Mouse (Mus musculus): ENCODE measurements around the gene Anapc7. TPM values are rescaled to one million over a fixed set of nuclear protein-coding genes. Genes with fewer than 3 reads are reported as not detected.

Gene Anapc7
- polyA plus RNA-seq, 1 experiment from 2014 or later = 34.7 TPM

DNA sequence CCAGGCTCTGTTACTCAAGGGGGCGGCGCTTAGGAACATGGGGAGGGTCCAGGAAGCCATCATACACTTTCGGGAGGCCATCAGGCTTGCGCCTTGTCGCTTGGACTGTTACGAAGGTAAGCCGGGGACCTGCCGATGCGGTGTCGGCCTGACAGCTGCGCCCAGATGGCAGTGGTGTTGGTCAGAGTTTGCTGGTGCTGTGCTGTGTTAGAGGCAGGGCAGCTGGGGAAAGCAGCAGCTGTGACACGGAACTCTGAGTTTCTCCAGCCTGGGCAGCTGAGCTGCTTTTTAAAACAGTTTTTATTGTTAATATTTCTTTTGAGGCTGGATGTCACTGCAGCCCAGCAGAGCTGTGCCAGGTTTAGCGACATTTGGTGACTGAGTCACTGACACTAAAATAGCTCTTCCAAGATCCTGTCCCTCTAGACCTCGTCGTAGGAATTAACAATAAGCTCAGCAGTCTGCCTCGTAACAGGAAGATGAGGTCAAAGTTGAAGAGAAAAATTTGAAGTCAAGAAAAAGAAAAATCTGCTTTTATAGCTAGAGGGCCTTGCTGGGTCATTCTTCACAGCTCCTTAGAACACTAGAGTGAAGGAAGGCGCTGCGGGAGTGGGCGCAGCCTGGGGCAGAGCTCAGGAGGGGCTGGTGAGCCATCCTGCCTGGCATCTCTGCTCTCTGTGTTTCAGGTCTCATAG lies 18.1 kb downstream of the Anapc7 start:
- WGBS = 92% methylated on average over 19 of the region's 19 CpGs
- no peak for ATAC-seq (ENCODE audit: insufficient read depth, low FRiP score, low TSS enrichment)

DNA sequence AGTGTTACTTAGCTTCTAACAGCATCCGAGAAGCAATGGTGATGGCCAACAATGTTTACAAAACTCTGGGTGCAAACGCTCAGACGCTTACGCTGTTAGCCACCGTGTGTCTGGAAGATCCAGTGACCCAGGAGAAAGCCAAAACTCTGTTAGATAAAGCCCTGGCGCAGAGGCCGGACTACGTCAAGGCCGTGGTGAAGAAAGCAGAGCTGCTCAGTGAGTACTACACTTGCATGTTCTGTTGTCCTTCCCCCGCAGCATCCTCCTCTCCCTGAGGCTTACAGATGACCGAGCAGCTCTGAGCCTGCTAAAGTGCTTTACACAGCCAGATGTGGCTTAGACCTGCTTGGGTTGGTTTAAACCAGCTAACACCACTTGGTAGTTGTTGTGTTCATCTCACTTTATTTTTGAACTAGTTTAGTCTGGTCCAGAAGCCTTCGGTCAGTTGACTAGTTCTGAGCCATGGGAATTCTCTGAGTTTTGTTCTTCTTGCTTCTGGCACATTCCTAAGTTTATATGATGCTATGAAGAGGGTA lies 18.7 kb downstream of the Anapc7 start:
- no peaks in the 10 kb centered on the region for H3K4me1 ChIP-seq (ENCODE audit: control insufficient read depth, insufficient read depth, low read length)
- no peaks in the 10 kb centered on the region for H3K9me3 ChIP-seq (ENCODE audit: control insufficient read depth, low read length)
- H3K27ac ChIP-seq (ENCODE audit: low read depth, low read length) = no peak overlapping the region
- ATAC-seq (ENCODE audit: insufficient read depth, low FRiP score, low TSS enrichment) (no peak), DNase-seq (ENCODE audit: low spot score) (no peak)
- H3K9ac ChIP-seq (ENCODE audit: low read length) = no peak overlapping the region
- no peaks in the 10 kb centered on the region for H3K27me3 ChIP-seq (ENCODE audit: control insufficient read depth, insufficient read depth, low read length)
- H3K4me2 ChIP-seq (ENCODE audit: low read depth) = no peak overlapping the region
- WGBS = 95% methylated on average over 12 of the region's 12 CpGs
- no peak overlapping the region for H3K4me3 ChIP-seq (ENCODE audit: low read depth, low read length)
- peaks cover 51% of the 10 kb centered on the region for H3K36me3 ChIP-seq (ENCODE audit: control insufficient read depth, insufficient read depth, low read length)

More for the DNA sequence above, 18.1 kb downstream of the Anapc7 start:
- Histone ChIP-seq H3K4me3 (ENCODE audit: low read depth, low read length) (no peak overlapping the region), H3K4me1 (ENCODE audit: control insufficient read depth, insufficient read depth, low read length) (no peaks in the 10 kb centered on the region), H3K36me3 (ENCODE audit: control insufficient read depth, insufficient read depth, low read length) (peaks cover 49% of the 10 kb centered on the region), H3K4me2 (ENCODE audit: low read depth) (no peak overlapping the region), H3K9me3 (ENCODE audit: control insufficient read depth, low read length) (no peaks in the 10 kb centered on the region), H3K27me3 (ENCODE audit: control insufficient read depth, insufficient read depth, low read length) (no peaks in the 10 kb centered on the region), H3K27ac (ENCODE audit: low read depth, low read length) (no peak overlapping the region), H3K9ac (ENCODE audit: low read length) (no peak overlapping the region)
- DNase-seq (ENCODE audit: low spot score) = no peak

DNA sequence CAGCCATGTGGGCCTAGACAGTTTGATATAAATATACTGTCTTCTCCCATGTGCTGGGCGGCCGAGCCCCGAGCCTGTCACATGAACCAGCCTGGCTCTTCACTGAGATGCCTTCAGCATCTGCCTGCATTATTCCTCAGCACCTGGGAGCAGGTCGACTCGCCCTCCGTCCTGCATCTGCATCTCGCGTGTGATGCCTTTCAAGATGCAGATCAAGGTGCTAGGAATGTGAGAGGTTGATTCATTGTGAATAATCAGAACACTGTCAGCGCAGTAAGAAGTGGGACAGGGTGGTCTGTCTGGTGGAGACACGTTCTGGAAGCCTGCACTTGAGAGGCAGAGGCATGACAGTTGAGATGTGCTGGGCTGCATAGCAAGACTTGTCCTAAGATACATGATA lies 23.0 kb downstream of the Anapc7 start:
- peaks cover 35% of the 10 kb centered on the region for H3K36me3 ChIP-seq (ENCODE audit: control insufficient read depth, insufficient read depth, low read length)
- WGBS = 92% methylated on average over 10 of the region's 10 CpGs

DNA sequence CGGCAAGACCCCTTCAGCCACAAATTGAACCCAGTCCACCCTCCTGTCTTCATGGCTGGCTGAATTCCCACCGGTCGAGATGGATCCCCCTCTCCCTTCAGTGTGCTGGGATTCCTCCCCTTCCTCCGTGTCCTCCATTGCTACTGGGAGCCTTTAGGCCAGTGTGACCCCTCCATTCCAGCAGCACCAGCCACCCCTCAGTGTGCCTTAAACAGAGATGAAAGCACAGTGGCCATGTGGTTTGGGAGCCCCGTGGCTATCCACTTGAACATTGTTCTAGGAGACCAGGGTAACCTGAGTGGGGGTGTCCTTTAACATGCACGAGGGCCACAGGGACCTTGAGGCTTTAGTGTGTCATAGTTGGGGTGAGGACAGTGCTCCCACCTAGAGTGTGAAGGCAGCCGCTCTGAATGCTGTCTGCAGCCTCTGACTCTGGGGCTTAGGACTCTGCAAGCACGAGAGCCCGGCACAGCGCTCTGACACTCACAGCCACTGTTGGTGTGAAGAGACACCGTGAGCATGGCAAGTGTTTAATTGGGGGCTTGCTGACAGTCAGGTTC lies 23.6 kb downstream of the Anapc7 start:
- ATAC-seq (ENCODE audit: insufficient read depth, low FRiP score, low TSS enrichment) (no peak), DNase-seq (ENCODE audit: low spot score) (no peak)
- peaks cover 3% of the 10 kb centered on the region; the same call in 1 of the 2 replicates for H3K4me1 ChIP-seq (ENCODE audit: control insufficient read depth, insufficient read depth, low read length)
- no peak overlapping the region for H3K4me2 ChIP-seq (ENCODE audit: low read depth)
- no peaks in the 10 kb centered on the region for H3K27me3 ChIP-seq (ENCODE audit: control insufficient read depth, insufficient read depth, low read length)
- 92% methylated on average over 11 of the region's 11 CpGs for WGBS
- H3K36me3 ChIP-seq (ENCODE audit: control insufficient read depth, insufficient read depth, low read length) = peaks cover 29% of the 10 kb centered on the region
- H3K9me3 ChIP-seq (ENCODE audit: control insufficient read depth, low read length) = no peaks in the 10 kb centered on the region
- H3K4me3 ChIP-seq (ENCODE audit: low read depth, low read length) = no peak overlapping the region
- no peak overlapping the region for H3K9ac ChIP-seq (ENCODE audit: low read length)
- no peak overlapping the region for H3K27ac ChIP-seq (ENCODE audit: low read depth, low read length)

More for the DNA sequence above, 23.0 kb downstream of the Anapc7 start:
- no peaks in the 10 kb centered on the region for H3K27me3 ChIP-seq (ENCODE audit: control insufficient read depth, insufficient read depth, low read length)
- H3K9me3 ChIP-seq (ENCODE audit: control insufficient read depth, low read length) = no peaks in the 10 kb centered on the region
- DNase-seq (ENCODE audit: low spot score) (no peak), ATAC-seq (ENCODE audit: insufficient read depth, low FRiP score, low TSS enrichment) (no peak)
- H3K4me3 ChIP-seq (ENCODE audit: low read depth, low read length) = no peak overlapping the region
- no peaks in the 10 kb centered on the region for H3K4me1 ChIP-seq (ENCODE audit: control insufficient read depth, insufficient read depth, low read length)
- H3K9ac ChIP-seq (ENCODE audit: low read length) = no peak overlapping the region
- H3K27ac ChIP-seq (ENCODE audit: low read depth, low read length) = no peak overlapping the region
- no peak overlapping the region for H3K4me2 ChIP-seq (ENCODE audit: low read depth)

DNA sequence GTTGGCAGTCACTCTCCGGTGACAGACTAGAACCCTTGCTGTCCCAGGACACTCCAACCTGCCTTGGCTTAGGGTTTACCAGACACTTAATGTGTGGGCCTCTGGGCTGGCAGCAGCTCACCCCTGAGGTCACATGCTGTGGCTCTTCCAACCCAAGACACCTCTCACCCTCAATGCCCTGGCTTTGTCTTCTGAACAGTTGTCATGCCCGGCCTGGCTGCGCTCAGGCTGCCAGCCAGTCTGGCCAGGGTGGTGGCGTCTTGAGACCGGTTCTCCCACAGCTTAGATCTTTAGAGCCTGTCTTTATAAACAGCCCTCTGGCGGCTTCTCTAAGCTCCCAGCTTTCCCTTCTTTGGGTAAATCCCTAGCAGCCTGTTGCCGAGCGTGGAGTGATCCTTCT lies 26.4 kb downstream of the Anapc7 start:
- H3K4me1 ChIP-seq (ENCODE audit: control insufficient read depth, insufficient read depth, low read length) = peaks cover 3% of the 10 kb centered on the region; the same call in 1 of the 2 replicates
- no peaks in the 10 kb centered on the region for H3K9me3 ChIP-seq (ENCODE audit: control insufficient read depth, low read length)
- H3K9ac ChIP-seq (ENCODE audit: low read length) = no peak overlapping the region
- WGBS = 94% methylated on average over 8 of the region's 8 CpGs
- DNase-seq (ENCODE audit: low spot score) (no peak), ATAC-seq (ENCODE audit: insufficient read depth, low FRiP score, low TSS enrichment) (no peak)
- H3K4me2 ChIP-seq (ENCODE audit: low read depth) = no peak overlapping the region
- H3K27ac ChIP-seq (ENCODE audit: low read depth, low read length) = no peak overlapping the region
- no peak overlapping the region for H3K4me3 ChIP-seq (ENCODE audit: low read depth, low read length)
- H3K36me3 ChIP-seq (ENCODE audit: control insufficient read depth, insufficient read depth, low read length) = peaks cover 15% of the 10 kb centered on the region
- no peaks in the 10 kb centered on the region for H3K27me3 ChIP-seq (ENCODE audit: control insufficient read depth, insufficient read depth, low read length)

DNA sequence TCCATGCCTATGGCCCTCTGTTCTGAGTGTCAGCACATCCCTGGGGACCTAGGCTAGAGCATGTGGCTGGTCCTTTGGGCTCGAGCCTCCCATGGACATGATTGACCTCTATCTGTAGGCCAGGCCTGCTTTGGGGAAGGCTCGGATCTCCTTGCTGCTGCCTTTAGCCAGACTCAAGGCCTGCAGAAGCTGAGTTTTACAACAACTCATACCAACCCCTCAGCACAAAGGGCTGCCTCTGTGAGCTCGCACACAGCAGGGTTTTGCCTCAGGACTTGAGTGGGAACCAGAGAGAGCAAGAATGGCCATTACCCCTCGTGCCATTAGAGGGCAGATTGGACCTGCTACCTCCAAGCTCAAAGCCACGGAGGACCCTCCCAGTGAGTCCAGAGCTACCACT lies 27.4 kb downstream of the Anapc7 start:
- no peak overlapping the region for H3K4me3 ChIP-seq (ENCODE audit: low read depth, low read length)
- ATAC-seq (ENCODE audit: insufficient read depth, low FRiP score, low TSS enrichment) = no peak
- DNase-seq (ENCODE audit: low spot score) = no peak
- H3K4me2 ChIP-seq (ENCODE audit: low read depth) = no peak overlapping the region
- WGBS = 84% methylated on average over 5 of the region's 5 CpGs
- peaks cover 3% of the 10 kb centered on the region; the same call in 1 of the 2 replicates for H3K4me1 ChIP-seq (ENCODE audit: control insufficient read depth, insufficient read depth, low read length)
- peaks cover 16% of the 10 kb centered on the region for H3K36me3 ChIP-seq (ENCODE audit: control insufficient read depth, insufficient read depth, low read length)
- H3K27ac ChIP-seq (ENCODE audit: low read depth, low read length) = no peak overlapping the region
- H3K9me3 ChIP-seq (ENCODE audit: control insufficient read depth, low read length) = no peaks in the 10 kb centered on the region
- H3K27me3 ChIP-seq (ENCODE audit: control insufficient read depth, insufficient read depth, low read length) = no peaks in the 10 kb centered on the region
- no peak overlapping the region for H3K9ac ChIP-seq (ENCODE audit: low read length)

DNA sequence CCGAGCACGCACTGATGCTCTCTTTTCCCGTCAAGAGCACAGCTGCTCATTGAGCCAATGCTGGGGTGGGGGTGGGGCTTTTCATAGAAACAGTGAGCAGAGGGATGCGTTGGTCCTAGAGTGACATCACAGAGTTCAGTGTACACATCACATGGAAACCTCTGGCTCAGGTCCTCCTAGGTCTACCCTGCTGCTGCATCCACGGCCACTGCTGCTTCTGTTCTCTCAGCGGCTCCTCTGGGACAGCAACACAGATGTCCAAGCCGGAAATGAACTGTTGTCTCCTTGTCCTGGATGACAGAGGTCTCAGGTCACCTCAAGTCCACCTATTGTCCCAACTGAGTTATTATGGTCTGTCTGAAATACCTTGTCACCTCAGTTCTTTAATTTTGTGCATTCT lies 28.5 kb downstream of the Anapc7 start:
- peaks cover 14% of the 10 kb centered on the region for H3K36me3 ChIP-seq (ENCODE audit: control insufficient read depth, insufficient read depth, low read length)
- H3K4me2 ChIP-seq (ENCODE audit: low read depth) = no peak overlapping the region
- WGBS = 44% methylated on average over 7 of the region's 7 CpGs
- ATAC-seq (ENCODE audit: insufficient read depth, low FRiP score, low TSS enrichment) (no peak), DNase-seq (ENCODE audit: low spot score) (no peak)
- no peaks in the 10 kb centered on the region for H3K9me3 ChIP-seq (ENCODE audit: control insufficient read depth, low read length)
- no peak overlapping the region for H3K9ac ChIP-seq (ENCODE audit: low read length)
- no peaks in the 10 kb centered on the region for H3K27me3 ChIP-seq (ENCODE audit: control insufficient read depth, insufficient read depth, low read length)
- H3K27ac ChIP-seq (ENCODE audit: low read depth, low read length) = no peak overlapping the region
- H3K4me3 ChIP-seq (ENCODE audit: low read depth, low read length) = no peak overlapping the region
- peaks cover 3% of the 10 kb centered on the region; the same call in 1 of the 2 replicates for H3K4me1 ChIP-seq (ENCODE audit: control insufficient read depth, insufficient read depth, low read length)

DNA sequence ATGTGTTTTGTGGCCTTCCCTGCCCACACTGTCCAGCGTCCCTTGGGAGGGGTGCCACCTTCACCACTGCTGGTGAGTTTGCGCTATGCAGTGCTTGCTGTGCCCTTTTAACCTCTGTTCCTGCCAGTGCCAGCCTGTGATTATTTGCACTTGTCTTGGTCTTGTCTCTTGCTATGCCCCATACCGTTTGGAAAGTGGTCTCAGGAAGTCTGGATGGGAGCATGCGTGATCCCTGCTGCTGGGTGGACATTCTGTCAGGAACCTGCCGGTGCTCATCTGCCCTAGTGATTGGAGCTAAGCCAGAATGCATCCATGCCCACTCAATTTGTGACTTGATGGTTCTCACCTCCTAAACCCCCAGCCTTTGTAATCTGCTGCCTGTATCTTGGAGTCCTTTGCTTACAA lies 29.4 kb downstream of the Anapc7 start:
- no peaks in the 10 kb centered on the region for H3K27me3 ChIP-seq (ENCODE audit: control insufficient read depth, insufficient read depth, low read length)
- DNase-seq (ENCODE audit: low spot score) (no peak), ATAC-seq (ENCODE audit: insufficient read depth, low FRiP score, low TSS enrichment) (no peak)
- 74% methylated on average over 5 of the region's 5 CpGs for WGBS
- no peak overlapping the region for H3K9ac ChIP-seq (ENCODE audit: low read length)
- H3K4me2 ChIP-seq (ENCODE audit: low read depth) = no peak overlapping the region
- peaks cover 19% of the 10 kb centered on the region for H3K36me3 ChIP-seq (ENCODE audit: control insufficient read depth, insufficient read depth, low read length)
- no peak overlapping the region for H3K4me3 ChIP-seq (ENCODE audit: low read depth, low read length)
- no peak overlapping the region for H3K27ac ChIP-seq (ENCODE audit: low read depth, low read length)
- no peaks in the 10 kb centered on the region for H3K9me3 ChIP-seq (ENCODE audit: control insufficient read depth, low read length)
- H3K4me1 ChIP-seq (ENCODE audit: control insufficient read depth, insufficient read depth, low read length) = peaks cover 3% of the 10 kb centered on the region; the same call in 1 of the 2 replicates

DNA sequence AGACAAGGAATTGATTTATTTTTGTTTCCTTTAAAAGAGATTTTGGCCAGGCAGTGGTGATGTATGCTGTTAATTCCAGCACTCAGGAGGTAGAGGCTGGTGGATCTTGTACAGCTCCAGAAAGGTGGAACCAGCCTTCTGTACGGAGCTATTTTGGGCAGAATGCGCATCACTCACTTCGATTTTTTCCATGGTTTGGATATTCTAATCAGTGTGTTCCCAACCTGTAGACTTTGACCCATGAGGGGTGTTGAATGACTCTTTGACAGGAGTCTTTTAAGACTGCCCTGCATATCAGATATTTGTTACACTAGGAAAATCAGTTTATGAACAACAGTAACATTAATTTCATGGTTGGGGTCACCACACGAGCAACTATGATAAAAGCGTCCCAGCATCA lies 29.8 kb downstream of the Anapc7 start:
- H3K9ac ChIP-seq (ENCODE audit: low read length) = no peak overlapping the region
- peaks cover 19% of the 10 kb centered on the region for H3K36me3 ChIP-seq (ENCODE audit: control insufficient read depth, insufficient read depth, low read length)
- H3K27ac ChIP-seq (ENCODE audit: low read depth, low read length) = no peak overlapping the region
- peaks cover 3% of the 10 kb centered on the region; the same call in 1 of the 2 replicates for H3K4me1 ChIP-seq (ENCODE audit: control insufficient read depth, insufficient read depth, low read length)
- WGBS = 91% methylated on average over 5 of the region's 5 CpGs
- DNase-seq (ENCODE audit: low spot score) (no peak), ATAC-seq (ENCODE audit: insufficient read depth, low FRiP score, low TSS enrichment) (no peak)
- H3K4me3 ChIP-seq (ENCODE audit: low read depth, low read length) = no peak overlapping the region
- H3K27me3 ChIP-seq (ENCODE audit: control insufficient read depth, insufficient read depth, low read length) = no peaks in the 10 kb centered on the region
- H3K9me3 ChIP-seq (ENCODE audit: control insufficient read depth, low read length) = no peaks in the 10 kb centered on the region
- H3K4me2 ChIP-seq (ENCODE audit: low read depth) = no peak overlapping the region
